Mouse (Mus musculus): ENCODE data around the gene Limch1.

DNA sequence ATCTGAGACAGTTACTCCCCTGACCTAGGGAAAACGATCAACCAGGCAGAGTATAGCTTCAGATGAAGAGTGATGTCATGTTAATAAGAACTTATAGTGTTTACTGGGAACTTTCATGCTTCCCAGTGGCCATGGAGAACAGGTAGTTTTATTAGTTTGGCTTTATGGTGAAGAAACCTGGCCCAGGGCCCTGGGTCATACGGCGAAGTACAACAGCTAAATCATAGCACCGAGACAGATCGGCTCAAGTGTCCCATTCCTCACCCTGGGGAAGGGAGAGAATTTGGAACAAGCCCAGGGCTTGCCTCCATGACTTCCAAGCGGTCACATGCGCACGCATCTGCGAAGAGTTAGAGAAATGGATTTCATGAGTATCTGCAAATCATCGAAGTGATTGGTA, 84.6 kb downstream of the Limch1 start:
- no peak for TF ChIP-seq CTCF (IDR thresholded peaks at IDR 0.05; ENCODE audit: low read depth, low read length)
- TF ChIP-seq GATA1 (IDR thresholded peaks at IDR 0.05; ENCODE audit: borderline replicate concordance, low read length), result no peak
- no peak for TF ChIP-seq GATA2 (IDR thresholded peaks at IDR 0.05; ENCODE audit: borderline replicate concordance, low read depth, low read length)
